Mouse (Mus musculus) liver, adult (tissue): ENCODE results near the gene Ankrd66.
A peak's percentile ranks its signal among the peaks of the same experiment; 100 is the strongest.

Experiments
- GATA4 ChIP-seq: IDR thresholded peaks from 2 replicates; pipeline ENCODE4 v1.6.1; 2014; ENCODE audit warnings: mild to moderate bottlenecking, low read length; ENCODE audit not compliant: insufficient replicate concordance

Ankrd66 gene

DNA sequence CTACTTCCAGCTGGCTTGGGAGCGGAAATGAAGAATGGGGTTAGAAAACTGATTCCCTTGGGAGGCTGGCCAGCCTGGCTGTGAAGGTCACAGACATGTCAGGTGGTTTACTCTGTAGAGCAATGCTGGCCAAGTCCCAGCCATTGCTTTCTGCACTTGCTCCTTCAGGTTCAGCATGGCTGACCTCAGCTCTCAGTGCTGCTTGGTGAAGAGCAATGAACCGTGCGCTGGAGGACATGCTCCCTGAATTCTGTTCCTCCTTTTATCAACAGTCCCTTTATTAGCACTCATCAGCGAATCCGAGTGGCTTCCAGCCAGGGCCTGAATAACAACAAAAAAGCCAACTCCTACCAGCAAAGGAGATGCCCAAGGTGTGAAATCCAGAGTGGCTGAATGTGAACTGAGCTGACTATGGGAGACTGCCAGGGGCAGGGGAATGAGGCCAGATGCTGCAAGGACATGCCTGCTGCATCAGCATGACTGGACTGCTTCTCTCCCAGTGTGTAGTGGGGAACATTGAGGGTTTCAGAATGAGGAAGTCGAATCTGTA is 14.2 kb upstream of the Ankrd66 start:
- no peak for TF ChIP-seq GATA4

DNA sequence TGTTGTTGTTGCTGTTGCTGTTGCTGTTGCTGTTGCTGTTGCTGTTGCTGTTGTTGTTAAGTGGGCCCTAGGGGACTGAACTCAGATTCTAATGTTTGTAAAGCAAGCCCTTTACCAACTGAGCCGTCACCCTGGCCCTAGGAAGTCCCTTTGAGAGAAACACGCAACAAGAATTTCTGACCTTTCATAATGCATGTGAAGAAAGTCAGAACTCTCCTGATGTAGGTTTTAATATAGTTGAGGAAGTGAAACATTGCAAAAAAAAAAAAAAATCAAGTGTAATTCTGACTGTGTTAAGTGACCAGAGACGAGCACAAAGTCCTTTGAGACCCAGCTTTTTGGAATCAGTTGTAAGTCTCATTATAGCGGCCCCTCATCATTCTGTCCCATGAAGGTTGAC is 13.7 kb upstream of the Ankrd66 start:
- no peak for TF ChIP-seq GATA4

DNA sequence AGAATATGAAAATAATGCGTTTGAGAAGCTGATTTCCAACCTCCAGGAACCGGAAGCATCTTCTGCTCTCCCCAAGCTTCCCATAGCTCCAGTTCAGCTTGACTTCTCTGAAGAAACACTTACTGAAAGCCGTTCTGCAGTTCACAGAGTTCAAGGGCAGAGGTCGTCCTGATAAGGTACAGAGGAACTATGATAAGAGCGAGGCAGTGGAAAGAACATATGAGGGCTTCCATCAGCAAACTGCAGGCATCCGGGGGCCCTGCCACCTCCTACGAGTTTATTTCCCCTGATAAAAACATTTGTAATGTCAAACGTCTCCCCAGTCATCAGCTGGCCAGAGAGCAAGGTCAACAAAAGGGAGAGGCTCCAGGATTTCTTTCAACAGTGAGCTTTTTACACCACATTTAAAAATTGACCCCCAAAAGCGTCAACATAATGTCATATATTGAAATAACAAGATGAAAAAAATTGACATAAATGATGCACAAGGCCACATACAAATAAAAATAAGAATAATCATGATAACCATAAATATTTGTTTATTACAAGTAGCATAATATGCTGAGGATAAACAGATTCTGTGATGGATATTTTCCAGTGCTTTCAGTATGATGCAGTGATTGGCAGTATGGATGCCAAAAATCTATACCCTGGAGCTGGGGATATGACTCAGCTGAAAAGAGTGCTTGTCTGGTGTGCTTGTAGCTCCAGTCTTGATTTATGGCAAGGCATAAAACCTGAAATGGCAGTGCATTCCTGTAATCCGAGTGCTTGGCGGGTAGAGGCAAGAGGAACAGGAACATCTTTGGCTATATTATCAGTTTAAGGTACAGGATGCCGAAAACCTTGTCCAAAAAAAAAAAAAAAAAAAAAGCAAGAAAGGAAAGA is 11.3 kb upstream of the Ankrd66 start:
- peak; percentile 100 for TF ChIP-seq GATA4

DNA sequence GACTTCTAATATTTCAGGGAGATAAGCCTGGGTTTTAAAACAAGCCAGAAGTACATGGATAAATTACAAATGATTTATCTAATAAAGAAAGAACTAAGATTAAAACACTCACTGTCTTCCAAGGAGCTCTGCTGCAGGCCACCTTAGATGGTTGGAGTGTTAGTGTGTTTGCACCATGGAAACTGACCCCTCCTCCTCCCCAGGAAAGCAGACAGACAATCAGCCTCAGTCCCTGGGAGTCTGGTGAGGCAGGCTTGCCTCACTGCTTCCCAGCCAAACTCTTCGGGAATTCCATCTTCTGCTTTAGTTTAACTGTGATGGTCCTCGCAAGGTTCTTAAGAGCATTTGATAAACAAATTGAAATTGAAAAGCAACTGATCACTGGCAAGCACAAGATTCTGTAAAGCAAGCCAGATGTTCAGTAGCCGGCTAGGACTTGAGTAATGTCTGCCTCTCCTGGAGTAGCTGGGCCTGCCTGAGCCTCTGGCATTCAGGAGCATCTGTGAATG is 7.7 kb upstream of the Ankrd66 start:
- TF ChIP-seq GATA4: no peak

DNA sequence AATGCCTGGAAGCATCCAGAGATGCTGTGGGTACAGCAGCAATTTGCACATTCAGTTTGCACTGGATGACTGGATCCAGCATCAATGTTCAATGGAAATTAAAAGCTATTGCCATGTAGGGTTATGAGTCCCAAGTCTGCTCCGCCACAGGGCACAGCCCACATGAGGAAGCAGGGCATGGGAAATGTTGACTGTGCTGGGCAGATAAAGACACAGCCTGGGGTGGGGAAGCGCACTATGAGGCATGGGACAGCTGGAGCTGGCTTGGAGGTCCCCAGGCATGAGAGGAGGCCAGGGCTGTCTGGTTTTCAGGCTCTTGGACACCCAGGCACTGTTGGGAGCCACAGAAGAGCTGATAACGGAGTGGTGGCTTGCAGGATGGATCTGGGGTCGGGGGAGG is 601 bp upstream of the Ankrd66 start:
- TF ChIP-seq GATA4: no peak

DNA sequence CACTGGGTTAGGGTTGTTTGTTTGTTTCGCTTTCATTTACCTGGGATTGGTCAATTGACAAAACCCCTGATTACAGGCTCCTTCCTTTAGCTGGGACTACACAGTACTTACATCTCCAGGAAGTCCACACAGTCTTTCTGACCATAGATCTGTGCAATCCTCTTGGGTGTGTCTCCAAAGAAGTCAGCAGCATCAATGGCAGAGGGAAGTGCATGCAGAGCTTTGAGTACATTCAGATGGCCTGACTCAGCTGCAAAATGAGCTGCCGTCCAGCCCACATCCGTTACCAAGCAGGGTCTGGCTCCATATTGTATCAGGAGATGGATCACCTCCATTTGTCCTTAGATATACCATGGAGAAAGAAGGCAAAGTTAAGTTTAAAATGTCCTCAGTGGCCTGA is 4.7 kb downstream of the Ankrd66 start:
- TF ChIP-seq GATA4: no peak

DNA sequence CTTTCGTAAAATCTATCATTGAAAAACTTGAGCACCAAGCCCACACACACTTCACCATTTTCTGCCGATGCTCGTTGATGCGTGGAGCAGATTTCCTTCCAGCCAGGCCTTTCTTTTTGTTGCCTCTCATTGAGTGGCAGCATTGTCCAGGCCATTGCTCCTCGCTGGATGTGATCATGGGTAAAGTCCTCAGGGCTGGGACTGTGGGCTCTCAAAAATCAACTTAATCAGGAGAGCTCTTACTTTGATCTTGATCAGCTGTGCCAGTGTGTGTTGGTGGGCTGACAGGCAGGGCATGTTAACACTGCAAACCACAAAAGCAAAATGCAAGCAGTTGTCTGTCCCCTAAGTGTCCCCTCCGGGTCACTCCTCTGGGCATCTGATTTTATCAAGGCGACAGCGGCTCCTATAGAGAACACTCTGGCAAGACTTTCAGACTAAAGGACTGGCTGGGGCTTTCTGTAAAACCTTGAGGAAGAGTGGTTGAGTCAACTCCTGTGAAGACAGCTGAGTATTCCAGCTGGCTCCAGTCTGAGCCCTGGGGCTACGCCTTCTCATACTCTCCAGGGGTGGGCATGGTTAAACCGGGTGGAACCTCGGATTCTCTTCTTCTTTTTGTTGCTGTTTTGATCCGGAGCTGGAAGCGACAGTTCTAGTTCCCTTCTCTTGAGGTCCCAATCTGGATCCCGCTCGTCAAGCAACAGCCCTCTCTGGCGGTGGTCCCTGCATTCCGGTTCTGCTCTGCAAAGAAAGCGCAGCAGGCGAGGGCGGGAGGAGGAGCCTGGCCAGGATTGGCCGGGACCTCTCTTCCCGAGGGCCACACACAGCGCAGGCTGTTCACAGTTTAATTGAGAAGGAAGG is 8.8 kb downstream of the Ankrd66 start:
- no peak for TF ChIP-seq GATA4

DNA sequence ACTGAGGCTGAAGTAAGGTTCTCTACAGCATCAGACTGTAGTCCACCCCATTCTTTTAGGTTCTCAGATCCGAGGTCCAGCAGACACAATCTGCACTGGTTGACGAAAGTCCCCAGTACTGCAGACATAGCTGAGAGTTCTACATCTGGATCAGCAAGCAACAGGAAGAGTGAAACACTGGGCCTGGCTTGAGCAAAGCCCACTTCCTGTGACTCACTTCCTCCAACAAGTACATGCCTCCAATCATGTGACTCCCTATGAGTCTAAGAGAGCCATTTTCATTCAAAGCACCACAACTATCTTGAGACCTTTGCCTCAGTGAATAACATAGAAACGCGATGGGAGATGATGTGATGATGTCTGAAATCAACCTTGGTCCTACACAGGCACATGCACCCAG is 12.2 kb downstream of the Ankrd66 start:
- TF ChIP-seq GATA4: no peak

DNA sequence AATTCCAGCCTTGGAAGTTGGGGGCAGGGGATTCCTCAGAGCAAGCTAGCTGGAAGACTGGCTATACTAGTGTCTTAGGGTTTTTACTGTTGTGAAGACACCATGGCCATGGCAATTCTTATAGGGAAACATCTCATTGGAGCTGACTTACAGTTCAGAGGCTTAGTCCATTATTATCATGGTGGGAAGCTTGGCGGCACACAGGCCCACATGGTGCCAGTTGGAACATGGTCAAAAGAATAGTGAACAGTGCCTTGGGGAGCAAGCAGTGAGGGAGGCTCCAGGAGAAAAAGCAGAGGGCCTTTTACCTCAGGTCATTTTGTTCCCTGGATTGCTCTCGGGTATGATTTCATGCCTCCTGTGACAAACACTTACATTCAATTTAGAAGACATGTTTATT is 12.9 kb downstream of the Ankrd66 start:
- TF ChIP-seq GATA4: no peak

DNA sequence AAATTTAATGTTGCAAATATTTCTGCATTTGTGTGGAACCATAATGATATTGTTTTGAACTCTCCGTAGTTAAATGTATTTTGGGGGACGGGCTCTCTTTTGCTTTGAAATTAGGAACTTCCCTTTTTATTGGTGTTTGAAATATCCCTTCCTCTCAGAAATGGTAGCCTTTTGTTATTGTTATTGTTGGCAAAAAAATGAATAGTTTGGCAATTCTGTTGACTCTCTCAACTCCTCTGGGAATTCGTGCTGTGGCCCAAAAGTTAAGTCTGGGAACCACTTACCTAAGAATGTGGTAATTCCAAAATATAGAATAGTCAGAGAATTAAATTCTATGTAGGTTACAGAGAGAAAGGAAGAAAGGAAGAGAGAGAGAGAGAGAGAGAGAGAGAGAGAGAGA is 23.3 kb downstream of the Ankrd66 start:
- TF ChIP-seq GATA4: no peak

DNA sequence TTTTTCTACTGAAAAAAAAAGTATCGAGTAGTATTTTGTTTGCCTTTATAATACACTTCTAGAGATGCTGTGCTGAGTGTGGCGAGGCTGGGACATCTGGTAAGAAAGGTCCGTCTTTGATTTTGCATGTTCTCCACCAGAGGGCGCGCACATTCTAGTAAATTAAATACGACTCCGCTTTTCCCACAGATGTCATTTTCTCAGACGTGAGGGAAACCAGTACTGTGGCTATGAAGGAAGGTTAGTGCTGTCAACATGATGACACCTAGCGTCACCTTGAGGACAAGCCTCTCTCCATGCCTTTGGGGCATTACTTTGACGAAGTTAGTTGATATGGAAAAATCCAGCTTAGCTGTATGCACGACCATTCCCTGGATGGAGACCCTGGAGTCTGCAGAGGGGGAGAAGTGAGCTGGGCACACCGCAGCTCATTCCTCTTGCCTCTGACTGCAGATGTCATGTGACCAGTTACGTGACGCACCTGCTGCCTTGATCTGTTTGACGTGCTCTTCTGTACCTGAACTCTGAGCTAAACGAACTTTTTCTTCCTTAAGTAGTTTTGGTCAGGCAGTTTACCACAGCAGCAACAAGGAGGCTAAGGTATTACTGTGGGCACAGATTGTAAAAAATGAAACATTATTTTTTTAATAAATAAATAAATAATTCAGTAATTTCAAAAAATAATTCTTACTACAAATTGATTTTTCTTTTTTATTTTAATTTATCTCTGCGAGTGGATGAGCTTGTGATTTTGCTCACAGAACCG is 24.6 kb downstream of the Ankrd66 start:
- TF ChIP-seq GATA4: no peak

DNA sequence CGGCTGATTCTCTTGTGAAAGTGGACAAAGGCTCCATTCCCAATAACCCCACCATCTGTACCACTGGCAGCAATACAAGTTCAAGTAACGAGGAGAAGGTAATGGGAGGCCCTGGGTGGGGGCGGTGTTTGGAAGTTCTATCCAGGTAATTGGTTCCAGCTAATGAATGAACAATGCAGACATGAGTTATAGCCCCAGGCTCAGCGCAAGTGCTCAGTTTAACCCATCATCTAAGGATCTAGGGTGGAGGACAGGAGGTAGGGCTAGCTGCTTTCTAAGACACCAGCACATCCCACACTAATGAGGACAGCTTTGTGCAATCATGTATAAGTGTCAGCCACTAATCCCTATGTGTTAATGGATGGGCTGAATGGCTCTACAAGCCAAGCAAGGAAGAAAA is 32.7 kb downstream of the Ankrd66 start:
- TF ChIP-seq GATA4: no peak

DNA sequence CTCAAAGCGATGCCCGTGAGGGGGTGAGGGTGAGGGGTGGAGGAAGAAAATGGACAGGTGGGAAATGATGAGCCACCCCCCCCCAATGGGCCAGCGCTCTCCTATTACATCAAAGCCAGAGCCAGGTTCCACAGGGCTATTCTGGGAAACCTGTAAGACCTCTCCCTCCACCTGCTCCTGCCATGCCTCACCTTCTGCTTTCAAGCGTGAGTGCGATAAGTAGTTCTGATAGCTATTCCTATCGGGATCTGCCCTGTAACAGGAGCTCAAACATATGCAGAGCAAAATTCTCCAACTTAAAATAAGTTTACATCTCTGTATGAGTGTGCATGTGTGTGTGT is 38.9 kb downstream of the Ankrd66 start:
- no peak for TF ChIP-seq GATA4

DNA sequence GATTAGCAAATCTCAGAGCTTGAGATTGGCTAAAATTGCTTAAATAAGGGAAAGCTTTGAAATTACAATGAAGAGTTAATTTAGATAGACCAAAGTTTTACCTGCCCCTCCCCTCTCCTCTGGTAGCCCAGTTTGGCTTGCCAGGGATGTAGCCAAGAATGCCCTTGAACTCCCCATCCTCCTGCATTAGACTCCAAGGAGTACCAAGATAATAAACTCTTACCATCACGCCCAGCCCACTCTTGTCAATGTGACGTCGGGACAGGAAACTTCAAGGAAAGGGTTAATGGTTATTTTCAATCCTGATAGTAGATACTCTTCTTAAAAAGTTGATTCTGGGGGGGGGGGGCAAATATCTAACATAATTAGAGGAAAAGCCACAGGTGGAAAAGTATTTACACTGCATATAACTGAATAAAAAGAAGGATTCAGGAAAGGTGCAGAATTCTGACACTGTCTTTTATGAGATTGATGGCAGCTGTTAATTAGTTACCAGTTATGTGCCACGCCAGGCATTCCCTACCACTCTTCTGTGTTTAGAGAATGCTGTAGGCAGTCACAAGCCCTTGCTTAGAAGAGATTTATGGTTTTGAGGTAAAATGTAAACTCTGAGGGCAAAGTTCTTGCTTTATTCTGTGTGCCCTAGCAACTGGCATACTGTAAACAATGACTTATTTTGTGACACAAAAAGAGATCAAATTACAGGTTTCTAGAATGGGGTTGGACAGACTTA is 39.4 kb downstream of the Ankrd66 start:
- no peak for TF ChIP-seq GATA4

DNA sequence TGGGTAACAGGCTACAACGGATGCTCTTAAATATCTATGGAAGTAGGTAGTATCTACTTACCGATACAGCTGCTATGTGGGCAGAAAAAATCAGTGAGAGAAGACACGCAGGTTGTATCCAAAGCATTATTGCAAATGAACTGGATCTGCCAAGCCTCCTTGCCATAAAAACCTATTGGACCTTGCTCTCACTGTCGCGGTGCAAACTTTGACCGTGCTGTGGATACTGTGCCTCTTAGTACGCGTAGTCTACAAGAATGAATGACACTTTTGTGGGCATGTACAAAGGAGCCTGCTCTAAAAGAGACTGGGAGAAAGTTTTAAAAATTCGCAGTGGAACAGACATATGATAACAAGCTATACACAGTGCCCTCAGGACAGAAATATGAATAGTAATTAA is 40.8 kb downstream of the Ankrd66 start, which contains the start of gene Mep1a:
TSS of gene Mep1a (minus strand) at position 221 of the 400 bp plus-strand sequence.
- TF ChIP-seq GATA4: no peak

DNA sequence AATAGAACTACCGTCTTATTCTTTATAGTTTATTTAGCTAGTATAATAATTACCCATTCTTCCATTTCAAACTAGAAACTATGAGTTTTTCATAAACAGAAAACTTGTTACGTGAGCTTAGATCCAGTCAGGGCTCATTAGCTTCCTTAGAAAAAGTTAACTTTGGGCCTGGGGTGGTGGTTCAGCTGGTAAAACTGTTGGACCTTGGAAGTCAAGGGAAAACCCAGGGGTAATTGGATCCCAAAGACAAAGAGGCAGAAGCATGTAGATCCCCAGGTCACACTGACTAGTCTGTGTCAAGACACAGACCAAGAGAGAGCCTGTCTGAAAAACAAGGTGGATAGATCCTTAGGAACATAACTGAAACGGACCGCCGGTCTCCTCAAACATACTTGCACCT is 41.8 kb downstream of the Ankrd66 start:
- TF ChIP-seq GATA4: no peak
